Mouse (Mus musculus): Measurements from ENCODE around the gene Vmp1. TPM values are rescaled to one million over a fixed set of nuclear protein-coding genes. Genes with fewer than 3 reads are reported as not detected.

Gene Vmp1
- polyA plus RNA-seq, 1 experiment from 2014 or later = 88.7 TPM

DNA sequence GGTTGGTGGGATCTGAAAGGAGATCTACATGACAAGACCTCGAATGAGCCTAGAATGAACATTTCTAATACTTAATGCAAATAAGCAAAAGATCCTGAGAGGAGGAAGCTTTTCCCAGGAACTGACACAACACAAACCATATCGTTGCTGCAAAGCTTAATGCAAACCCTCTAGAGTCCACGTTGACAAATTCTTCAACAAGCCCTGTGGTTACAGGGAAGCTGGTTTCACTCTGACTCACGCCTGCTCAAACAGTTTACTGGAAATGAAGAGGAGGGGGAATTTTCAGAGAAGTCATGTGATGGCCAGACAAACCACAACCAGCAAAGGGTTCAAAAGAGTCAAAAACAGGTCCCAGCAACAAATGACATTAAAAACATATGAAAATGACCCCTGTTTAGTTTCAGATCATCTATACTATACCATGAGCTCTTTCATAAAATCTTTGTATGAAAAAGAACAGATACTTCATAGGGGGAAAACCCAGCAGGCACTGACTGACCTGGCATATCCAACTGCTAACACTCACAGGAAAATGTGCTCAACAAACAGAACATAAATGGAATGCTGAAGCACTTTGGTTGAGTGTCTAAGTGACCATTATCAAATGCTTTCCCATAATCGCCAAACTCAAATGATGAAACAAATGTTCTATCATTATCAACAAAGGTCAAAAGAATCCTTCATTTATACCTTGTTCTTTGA, 59.2 kb downstream of the Vmp1 start:
- H3K4me2 ChIP-seq (ENCODE audit: low read depth, severe bottlenecking) = no peak overlapping the region
- ATAC-seq (ENCODE audit: insufficient number of reproducible peaks, low FRiP score, low TSS enrichment, low read depth) = no peak
- H3K9ac ChIP-seq (ENCODE audit: low read length) = no peak overlapping the region
- H3K27me3 ChIP-seq (ENCODE audit: control insufficient read depth, insufficient read depth, low read length) = no peaks in the 10 kb centered on the region
- H3K4me1 ChIP-seq (ENCODE audit: control insufficient read depth, insufficient read depth, low read length) = no peaks in the 10 kb centered on the region
- no peak overlapping the region for H3K4me3 ChIP-seq (ENCODE audit: low read depth, low read length)
- no peaks in the 10 kb centered on the region for H3K9me3 ChIP-seq (ENCODE audit: control insufficient read depth, low read length)
- H3K36me3 ChIP-seq (ENCODE audit: control insufficient read depth, insufficient read depth, low read length) = no peaks in the 10 kb centered on the region
- H3K27ac ChIP-seq (replicated peaks; ENCODE audit: low read depth, low read length) = no peak overlapping the region
- no peak for DNase-seq (ENCODE audit: low spot score)
- 81% methylated on average over 5 of the region's 5 CpGs for WGBS

GRCm38 (mm10) chr11:86623402-86624010, 60.1 kb downstream of the Vmp1 start:
- no peaks in the 10 kb centered on the region for H3K4me1 ChIP-seq (ENCODE audit: control insufficient read depth, insufficient read depth, low read length)
- DNase-seq (ENCODE audit: low spot score) (no peak), ATAC-seq (ENCODE audit: insufficient number of reproducible peaks, low FRiP score, low TSS enrichment, low read depth) (no peak)
- no peaks in the 10 kb centered on the region for H3K27me3 ChIP-seq (ENCODE audit: control insufficient read depth, insufficient read depth, low read length)
- H3K27ac ChIP-seq (replicated peaks; ENCODE audit: low read depth, low read length) = no peak overlapping the region
- no peak overlapping the region for H3K4me3 ChIP-seq (ENCODE audit: low read depth, low read length)
- no peaks in the 10 kb centered on the region for H3K36me3 ChIP-seq (ENCODE audit: control insufficient read depth, insufficient read depth, low read length)
- H3K9ac ChIP-seq (ENCODE audit: low read length) = no peak overlapping the region
- H3K9me3 ChIP-seq (ENCODE audit: control insufficient read depth, low read length) = no peaks in the 10 kb centered on the region
- 83% methylated on average over 1 of the region's 1 CpGs for WGBS
- H3K4me2 ChIP-seq (ENCODE audit: low read depth, severe bottlenecking) = no peak overlapping the region

GRCm38 (mm10) chr11:86622191-86622912, 61.3 kb downstream of the Vmp1 start:
- no peak for ATAC-seq (ENCODE audit: insufficient number of reproducible peaks, low FRiP score, low TSS enrichment, low read depth)
- no peaks in the 10 kb centered on the region for H3K9me3 ChIP-seq (ENCODE audit: control insufficient read depth, low read length)
- H3K9ac ChIP-seq (ENCODE audit: low read length) = no peak overlapping the region
- H3K4me1 ChIP-seq (ENCODE audit: control insufficient read depth, insufficient read depth, low read length) = no peaks in the 10 kb centered on the region
- H3K27me3 ChIP-seq (ENCODE audit: control insufficient read depth, insufficient read depth, low read length) = no peaks in the 10 kb centered on the region
- 54% methylated on average over 1 of the region's 1 CpGs for whole genome bisulfite sequencing
- no peak overlapping the region for H3K4me3 ChIP-seq (ENCODE audit: low read depth, low read length)
- DNase-seq (ENCODE audit: low spot score) = no peak
- H3K36me3 ChIP-seq (ENCODE audit: control insufficient read depth, insufficient read depth, low read length) = no peaks in the 10 kb centered on the region
- no peak overlapping the region for H3K27ac ChIP-seq (replicated peaks; ENCODE audit: low read depth, low read length)
- H3K4me2 ChIP-seq (ENCODE audit: low read depth, severe bottlenecking) = no peak overlapping the region

DNA sequence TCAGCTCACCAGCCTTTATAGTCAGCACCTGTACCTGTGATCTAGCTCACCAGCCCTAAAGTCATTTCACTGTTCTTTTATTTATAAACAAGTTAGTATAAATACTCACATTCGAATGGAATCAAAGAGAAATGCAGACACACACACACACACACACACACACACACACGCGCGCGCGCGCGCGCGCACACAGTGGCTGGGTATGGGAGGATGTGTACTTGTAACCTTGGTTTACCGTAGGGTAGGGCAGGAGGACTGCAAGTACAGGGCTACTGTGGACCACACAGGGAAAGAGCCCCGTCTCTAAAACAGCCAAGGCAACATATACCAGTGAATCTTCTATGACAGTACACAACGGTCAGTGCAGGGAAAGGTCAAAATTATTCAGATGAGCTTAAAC, 62.5 kb downstream of the Vmp1 start:
- no peak overlapping the region for H3K4me3 ChIP-seq (ENCODE audit: low read depth, low read length)
- DNase-seq (ENCODE audit: low spot score) (no peak), ATAC-seq (ENCODE audit: insufficient number of reproducible peaks, low FRiP score, low TSS enrichment, low read depth) (no peak)
- no peaks in the 10 kb centered on the region for H3K4me1 ChIP-seq (ENCODE audit: control insufficient read depth, insufficient read depth, low read length)
- H3K4me2 ChIP-seq (ENCODE audit: low read depth, severe bottlenecking) = no peak overlapping the region
- 96% methylated on average over 13 of the region's 13 CpGs for WGBS
- no peaks in the 10 kb centered on the region for H3K36me3 ChIP-seq (ENCODE audit: control insufficient read depth, insufficient read depth, low read length)
- H3K27ac ChIP-seq (replicated peaks; ENCODE audit: low read depth, low read length) = no peak overlapping the region
- H3K9me3 ChIP-seq (ENCODE audit: control insufficient read depth, low read length) = no peaks in the 10 kb centered on the region
- H3K9ac ChIP-seq (ENCODE audit: low read length) = no peak overlapping the region
- no peaks in the 10 kb centered on the region for H3K27me3 ChIP-seq (ENCODE audit: control insufficient read depth, insufficient read depth, low read length)

DNA sequence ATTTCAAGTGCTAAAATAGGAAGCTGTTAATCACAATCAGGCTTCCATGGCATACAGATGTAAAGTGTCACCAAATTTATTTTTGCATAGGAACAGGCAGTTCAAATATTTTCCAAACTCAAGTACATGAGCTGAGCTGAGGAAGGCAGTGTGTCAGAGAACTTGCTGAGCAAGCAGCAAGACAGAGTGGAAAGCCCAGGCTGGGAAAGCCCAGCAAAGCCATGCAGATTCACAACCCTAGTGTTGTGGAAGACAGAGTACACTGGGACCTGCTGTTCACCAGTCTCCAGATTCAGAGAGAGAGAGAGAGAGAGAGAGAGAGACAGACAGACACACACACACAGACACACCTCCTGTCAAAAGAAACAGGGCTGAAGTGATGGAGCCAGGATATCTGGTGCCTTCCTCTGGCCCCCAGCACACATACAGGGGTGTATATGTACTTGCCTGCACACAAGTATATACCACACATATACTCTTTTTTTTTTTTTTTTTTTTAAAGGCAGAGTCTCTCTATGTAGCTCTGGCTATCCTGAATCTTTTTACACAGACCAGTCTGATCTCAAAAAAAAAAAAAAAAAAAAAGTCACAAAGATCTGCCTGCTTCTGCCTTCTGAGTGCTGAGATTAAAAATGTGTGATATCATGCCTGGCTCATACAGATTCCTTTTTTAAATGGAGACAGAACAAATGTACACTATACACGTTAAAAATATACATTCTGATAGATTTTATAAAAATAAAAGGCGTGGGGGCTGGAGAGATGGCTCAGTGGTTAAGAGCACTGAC, 64.9 kb downstream of the Vmp1 start:
- no peaks in the 10 kb centered on the region for H3K27me3 ChIP-seq (ENCODE audit: control insufficient read depth, insufficient read depth, low read length)
- ATAC-seq (ENCODE audit: insufficient number of reproducible peaks, low FRiP score, low TSS enrichment, low read depth) (no peak), DNase-seq (ENCODE audit: low spot score) (no peak)
- 87% methylated on average over 2 of the region's 2 CpGs for WGBS
- H3K27ac ChIP-seq (replicated peaks; ENCODE audit: low read depth, low read length) = no peak overlapping the region
- H3K4me3 ChIP-seq (ENCODE audit: low read depth, low read length) = no peak overlapping the region
- H3K9ac ChIP-seq (ENCODE audit: low read length) = no peak overlapping the region
- H3K9me3 ChIP-seq (ENCODE audit: control insufficient read depth, low read length) = no peaks in the 10 kb centered on the region
- no peak overlapping the region for H3K4me2 ChIP-seq (ENCODE audit: low read depth, severe bottlenecking)
- H3K4me1 ChIP-seq (ENCODE audit: control insufficient read depth, insufficient read depth, low read length) = no peaks in the 10 kb centered on the region
- 0 out of 2 replicates have a peak, but pooled peaks cover 3% of the 10 kb centered on the region for H3K36me3 ChIP-seq (ENCODE audit: control insufficient read depth, insufficient read depth, low read length)

DNA sequence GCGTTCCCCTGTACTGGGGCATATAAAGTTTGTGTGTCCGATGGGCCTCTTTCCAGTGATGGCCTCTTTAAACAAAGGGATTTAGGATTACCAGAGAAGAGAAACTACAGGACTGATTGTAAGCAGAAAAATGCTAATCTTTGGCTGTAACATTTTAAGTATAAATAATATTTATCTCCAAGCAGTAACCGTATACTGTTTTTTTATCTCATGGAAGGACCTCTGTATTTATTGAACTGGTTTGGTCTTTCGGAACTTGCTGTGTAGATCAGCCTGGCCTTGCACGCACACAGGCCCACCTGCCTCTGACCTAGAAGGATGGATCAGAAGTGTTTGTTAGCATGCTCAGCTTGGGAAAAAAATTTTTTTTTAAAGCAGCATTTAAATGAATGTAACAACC, 69.0 kb downstream of the Vmp1 start:
- Histone ChIP-seq H3K27me3 (ENCODE audit: control insufficient read depth, insufficient read depth, low read length) (no peaks in the 10 kb centered on the region), H3K9me3 (ENCODE audit: control insufficient read depth, low read length) (no peaks in the 10 kb centered on the region), H3K36me3 (ENCODE audit: control insufficient read depth, insufficient read depth, low read length) (0 out of 2 replicates have a peak, but pooled peaks cover 3% of the 10 kb centered on the region), H3K4me3 (ENCODE audit: low read depth, low read length) (no peak overlapping the region), H3K4me2 (ENCODE audit: low read depth, severe bottlenecking) (no peak overlapping the region), H3K9ac (ENCODE audit: low read length) (no peak overlapping the region), H3K27ac (replicated peaks; ENCODE audit: low read depth, low read length) (no peak overlapping the region), H3K4me1 (ENCODE audit: control insufficient read depth, insufficient read depth, low read length) (no peaks in the 10 kb centered on the region)
- DNase-seq (ENCODE audit: low spot score) (no peak), ATAC-seq (ENCODE audit: insufficient number of reproducible peaks, low FRiP score, low TSS enrichment, low read depth) (no peak)
- 94% methylated on average over 5 of the region's 5 CpGs for WGBS

DNA sequence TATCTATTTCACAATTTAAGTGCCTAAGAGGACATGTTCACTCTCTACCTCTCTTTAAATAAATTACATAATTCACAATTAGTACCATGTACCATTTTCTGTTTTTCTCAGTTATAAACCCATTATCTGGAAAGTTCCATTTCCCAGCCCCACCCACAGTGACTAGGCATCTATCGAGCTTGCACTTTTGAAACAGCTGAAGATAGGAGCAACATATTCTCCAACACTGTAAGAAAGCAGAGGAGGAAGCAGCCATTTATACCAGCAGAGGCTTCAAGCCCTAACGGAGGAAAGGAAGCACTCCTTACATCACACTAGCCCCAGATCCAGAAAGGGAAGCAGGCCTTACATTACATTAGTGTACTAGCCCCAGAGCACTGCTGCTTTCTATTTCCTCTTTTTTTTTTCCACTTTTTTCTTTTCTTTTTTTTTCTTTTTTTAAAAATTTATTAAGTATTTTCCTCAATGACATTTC, 69.5 kb downstream of the Vmp1 start:
- DNase-seq (ENCODE audit: low spot score) = no peak
- 0 out of 2 replicates have a peak, but pooled peaks cover 3% of the 10 kb centered on the region for H3K36me3 ChIP-seq (ENCODE audit: control insufficient read depth, insufficient read depth, low read length)
- H3K9ac ChIP-seq (ENCODE audit: low read length) = no peak overlapping the region
- ATAC-seq (ENCODE audit: insufficient number of reproducible peaks, low FRiP score, low TSS enrichment, low read depth) = no peak
- no peak overlapping the region for H3K27ac ChIP-seq (replicated peaks; ENCODE audit: low read depth, low read length)
- no peak overlapping the region for H3K4me2 ChIP-seq (ENCODE audit: low read depth, severe bottlenecking)
- no peak overlapping the region for H3K4me3 ChIP-seq (ENCODE audit: low read depth, low read length)
- H3K4me1 ChIP-seq (ENCODE audit: control insufficient read depth, insufficient read depth, low read length) = no peaks in the 10 kb centered on the region
- 74% methylated on average over 2 of the region's 2 CpGs for WGBS
- no peaks in the 10 kb centered on the region for H3K9me3 ChIP-seq (ENCODE audit: control insufficient read depth, low read length)
- H3K27me3 ChIP-seq (ENCODE audit: control insufficient read depth, insufficient read depth, low read length) = no peaks in the 10 kb centered on the region

DNA sequence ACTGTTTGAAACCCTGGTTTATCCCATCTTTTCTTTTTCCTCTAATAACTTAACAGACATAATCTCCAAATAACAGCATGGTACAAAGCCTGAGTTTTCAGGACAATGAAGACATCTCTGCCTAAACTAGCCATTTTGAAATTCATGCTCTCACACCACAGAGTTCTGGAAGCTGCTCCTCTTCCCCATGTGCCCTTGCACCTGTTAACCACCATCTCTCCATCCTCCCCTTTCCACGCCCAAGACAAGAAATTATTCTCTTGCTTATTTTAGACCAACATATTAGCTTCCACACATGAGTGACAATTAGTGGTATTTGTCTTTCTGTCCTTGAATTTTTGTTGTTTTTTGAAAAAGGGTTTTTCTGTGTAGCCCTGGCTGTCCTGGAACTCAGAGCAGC, 71.6 kb downstream of the Vmp1 start:
- no peak overlapping the region for H3K4me3 ChIP-seq (ENCODE audit: low read depth, low read length)
- no peak overlapping the region for H3K27ac ChIP-seq (replicated peaks; ENCODE audit: low read depth, low read length)
- H3K27me3 ChIP-seq (ENCODE audit: control insufficient read depth, insufficient read depth, low read length) = no peaks in the 10 kb centered on the region
- WGBS = 97% methylated on average over 1 of the region's 1 CpGs
- no peak for DNase-seq (ENCODE audit: low spot score)
- H3K36me3 ChIP-seq (ENCODE audit: control insufficient read depth, insufficient read depth, low read length) = 0 out of 2 replicates have a peak, but pooled peaks cover 3% of the 10 kb centered on the region
- no peak for ATAC-seq (ENCODE audit: insufficient number of reproducible peaks, low FRiP score, low TSS enrichment, low read depth)
- no peaks in the 10 kb centered on the region for H3K4me1 ChIP-seq (ENCODE audit: control insufficient read depth, insufficient read depth, low read length)
- H3K4me2 ChIP-seq (ENCODE audit: low read depth, severe bottlenecking) = no peak overlapping the region
- no peak overlapping the region for H3K9ac ChIP-seq (ENCODE audit: low read length)
- H3K9me3 ChIP-seq (ENCODE audit: control insufficient read depth, low read length) = no peaks in the 10 kb centered on the region

Data from limb, embryonic 11.5 days (tissue).